Mouse (Mus musculus) spleen, postnatal 36 days (tissue): ENCODE measurements around the gene Epm2a.
"Not testable (repeated sequence)": the region's sequence is repeated elsewhere in the genome, so short reads cannot be mapped to it uniquely, and the experiment has no call there.

Source experiments
- DNase-seq, 2 experiments: peaks; one replicate each; pipeline ENCODE4 v3.0.0; 2022; ENCODE audit warnings: low spot score in 2 of 2, mixed read lengths in 1 of 2

Epm2a gene

GRCm38 (mm10) chr10:11343205-11344141, at the start of gene Epm2a:
Gene Epm2a (plus strand): TSS chr10:11343404.
- DNase-seq: peak; percentile 65 to 74

DNA sequence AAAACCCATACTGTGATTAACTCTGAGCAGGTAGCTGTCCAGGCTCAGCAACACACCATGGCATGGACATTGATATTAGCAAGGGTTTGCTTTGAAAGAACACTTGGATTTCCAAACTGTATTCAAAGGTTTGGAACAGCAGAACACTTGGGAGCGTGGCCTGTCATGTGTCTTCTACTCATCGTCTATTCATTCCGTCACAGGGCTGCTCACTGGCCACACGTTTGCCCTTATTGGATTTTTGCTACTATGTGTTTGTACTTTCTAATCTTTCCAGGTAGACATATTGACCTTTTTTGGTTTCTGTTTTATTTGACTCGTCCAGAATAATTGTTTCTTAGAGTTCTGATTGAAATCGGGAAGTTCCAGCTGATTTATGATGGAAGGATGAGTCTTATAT, 44.8 kb upstream of the Epm2a start:
- no peak for DNase-seq

GRCm38 (mm10) chr10:11305365-11306053, 37.7 kb upstream of the Epm2a start:
- no peak for DNase-seq

DNA sequence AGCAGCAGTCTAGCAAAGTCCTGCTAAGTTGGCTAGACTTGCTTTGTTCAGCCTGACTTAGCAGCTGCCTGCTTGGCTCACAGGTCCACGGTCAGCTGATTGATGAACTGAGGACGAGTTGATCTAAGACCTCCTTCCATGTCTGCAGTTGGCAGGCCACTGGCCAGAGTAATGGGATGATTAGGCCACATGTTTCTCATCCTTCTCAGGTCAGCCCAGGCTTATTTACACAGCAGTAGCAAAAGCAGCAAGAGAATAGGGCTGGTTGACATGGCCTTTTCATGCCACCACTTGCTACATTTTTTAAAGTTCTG, 37.2 kb upstream of the Epm2a start:
- no peak for DNase-seq

DNA sequence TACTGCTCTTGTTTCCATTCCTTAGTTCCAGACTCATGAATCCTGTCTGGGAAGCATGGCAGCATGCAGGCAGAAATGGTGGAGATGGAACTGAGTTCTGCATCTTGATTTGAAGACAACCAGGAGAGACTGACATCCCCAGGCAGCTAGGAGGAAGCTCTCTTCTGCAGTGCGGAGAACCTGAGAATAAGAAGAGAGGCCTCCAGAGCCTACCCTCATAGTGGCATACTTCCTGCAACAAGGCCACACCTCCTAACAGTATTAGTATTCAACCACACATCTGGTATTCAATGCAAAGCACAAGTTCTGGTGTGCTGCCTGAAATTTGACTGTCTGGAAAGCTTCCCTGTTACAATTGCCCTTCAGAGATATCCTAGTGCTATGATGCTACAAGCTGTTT, 33.3 kb upstream of the Epm2a start:
- DNase-seq: peak in 1 of 2 experiments; percentile 7

GRCm38 (mm10) chr10:11310481-11310880, 32.7 kb upstream of the Epm2a start:
- no peak for DNase-seq

DNA sequence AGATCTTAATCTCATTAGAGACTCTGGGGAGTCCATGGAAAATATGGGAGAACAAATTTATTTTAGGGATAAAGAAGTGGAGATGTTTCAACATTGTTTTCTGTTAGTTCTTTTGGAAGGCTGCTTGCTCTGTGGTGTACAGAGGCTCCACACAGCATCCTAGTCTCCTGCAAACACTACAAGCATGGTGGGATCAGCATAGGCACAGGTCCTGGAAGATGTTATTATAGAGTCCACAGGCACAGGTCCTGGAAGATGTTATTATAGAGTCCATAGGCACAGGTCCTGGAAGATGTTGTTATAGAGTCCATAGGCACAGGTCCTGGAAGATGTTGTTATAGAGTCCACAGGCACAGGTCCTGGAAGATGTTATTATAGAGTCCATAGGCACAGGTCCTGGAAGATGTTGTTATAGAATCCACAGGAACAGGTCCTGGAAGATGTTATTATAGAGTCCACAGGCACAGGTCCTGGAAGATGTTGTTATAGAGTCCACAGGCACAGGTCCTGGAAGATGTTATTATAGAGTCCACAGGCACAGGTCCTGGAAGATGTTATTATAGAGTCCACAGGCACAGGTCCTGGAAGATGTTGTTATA, 25.2 kb upstream of the Epm2a start:
- not testable (repeated sequence) for DNase-seq

DNA sequence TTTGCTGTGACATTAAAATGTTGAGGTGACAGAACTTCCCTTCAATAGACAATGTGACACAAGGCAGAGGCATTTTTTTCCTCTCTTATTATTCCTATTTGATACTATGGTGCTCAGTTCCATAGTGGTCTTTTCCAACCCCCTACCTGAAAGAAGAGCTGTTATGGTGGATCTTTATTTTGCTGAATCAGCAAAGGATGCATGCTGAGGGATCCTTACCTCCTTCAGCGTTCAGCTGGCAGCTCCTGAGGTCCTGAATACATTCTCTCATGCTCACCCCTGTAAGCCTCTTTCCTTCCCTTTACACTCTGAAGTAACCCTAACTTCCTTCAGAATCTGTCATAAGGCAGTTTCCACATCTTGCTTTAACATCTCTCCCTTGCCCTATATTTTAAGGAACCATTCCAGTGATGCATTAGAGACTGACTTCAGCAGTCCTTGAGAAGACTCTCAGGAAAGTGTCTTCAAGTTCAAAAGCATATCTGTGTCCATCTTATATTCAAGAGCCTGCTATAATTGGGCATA, 23.7 kb upstream of the Epm2a start:
- no peak for DNase-seq

DNA sequence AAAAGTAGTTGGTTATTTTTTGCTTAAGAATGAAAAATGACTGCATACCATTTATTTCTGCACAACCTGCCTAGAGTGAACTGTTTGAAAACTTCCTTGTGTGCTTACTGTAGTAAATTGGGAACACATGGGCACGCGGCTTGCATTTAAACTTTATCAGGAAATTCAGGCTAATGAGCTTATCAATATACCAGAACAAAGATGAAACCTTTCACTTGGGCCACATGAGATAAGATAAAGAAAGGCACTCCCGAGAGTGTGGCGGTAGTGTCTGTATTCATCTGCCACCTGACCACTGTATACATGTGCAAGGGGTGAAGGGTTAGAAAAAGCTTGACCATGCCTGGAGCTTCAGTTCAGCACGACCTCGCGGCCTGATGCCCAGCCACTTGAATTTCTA, 20.9 kb upstream of the Epm2a start:
- no peak for DNase-seq

DNA sequence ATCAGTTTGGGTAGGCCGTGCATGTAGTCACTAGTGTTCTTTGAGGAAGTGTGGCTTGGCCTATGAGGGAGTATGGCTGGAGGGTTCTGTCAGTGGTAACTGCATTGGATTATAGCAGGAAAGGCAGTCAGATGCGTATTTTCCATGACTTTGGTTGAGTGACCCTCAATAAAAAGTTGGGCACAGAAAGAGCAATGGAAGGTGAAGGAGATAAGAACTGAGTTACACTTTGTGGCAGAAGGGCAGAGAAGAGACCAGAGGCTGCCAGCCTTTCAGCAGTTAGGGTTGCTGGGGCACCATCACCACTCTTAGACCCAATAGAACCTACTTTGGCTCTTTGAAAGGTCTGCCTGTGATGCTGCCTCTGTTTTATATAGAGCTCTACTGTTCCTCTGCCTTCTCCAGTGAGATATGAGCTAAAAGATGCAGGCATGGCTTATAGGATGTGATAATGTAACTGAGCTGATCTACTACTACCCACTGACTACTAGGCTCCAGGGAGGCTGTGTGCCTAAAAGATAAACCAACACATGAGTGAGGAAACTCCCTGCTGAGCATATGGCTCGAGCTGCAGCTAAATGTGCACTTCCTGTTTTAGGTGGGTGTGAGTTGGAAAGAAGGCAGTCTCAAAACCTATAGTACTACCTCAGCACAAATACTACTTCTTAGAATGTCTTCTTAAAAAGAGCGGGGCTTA, 19.9 kb upstream of the Epm2a start:
- DNase-seq: peak; percentile 14 to 36

DNA sequence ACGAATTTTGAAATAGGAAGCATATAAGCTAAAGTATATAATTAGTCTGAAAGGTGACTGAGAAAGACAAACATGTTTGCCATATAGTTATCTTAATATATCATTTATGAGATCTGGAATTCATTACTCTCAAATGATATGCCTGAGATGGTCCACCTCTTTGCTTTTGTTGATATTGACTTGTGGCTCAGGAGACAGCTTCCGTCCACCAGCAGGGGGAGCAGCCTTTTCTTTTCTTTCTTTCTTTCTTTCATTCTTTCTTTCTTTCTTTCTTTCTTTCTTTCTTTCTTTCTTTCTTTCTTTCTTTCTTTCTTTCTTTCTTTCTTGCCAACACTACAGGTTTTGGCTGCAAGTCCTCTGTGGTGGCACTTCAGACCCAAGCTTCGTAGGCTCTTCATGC, 16.7 kb upstream of the Epm2a start:
- DNase-seq: no peak

DNA sequence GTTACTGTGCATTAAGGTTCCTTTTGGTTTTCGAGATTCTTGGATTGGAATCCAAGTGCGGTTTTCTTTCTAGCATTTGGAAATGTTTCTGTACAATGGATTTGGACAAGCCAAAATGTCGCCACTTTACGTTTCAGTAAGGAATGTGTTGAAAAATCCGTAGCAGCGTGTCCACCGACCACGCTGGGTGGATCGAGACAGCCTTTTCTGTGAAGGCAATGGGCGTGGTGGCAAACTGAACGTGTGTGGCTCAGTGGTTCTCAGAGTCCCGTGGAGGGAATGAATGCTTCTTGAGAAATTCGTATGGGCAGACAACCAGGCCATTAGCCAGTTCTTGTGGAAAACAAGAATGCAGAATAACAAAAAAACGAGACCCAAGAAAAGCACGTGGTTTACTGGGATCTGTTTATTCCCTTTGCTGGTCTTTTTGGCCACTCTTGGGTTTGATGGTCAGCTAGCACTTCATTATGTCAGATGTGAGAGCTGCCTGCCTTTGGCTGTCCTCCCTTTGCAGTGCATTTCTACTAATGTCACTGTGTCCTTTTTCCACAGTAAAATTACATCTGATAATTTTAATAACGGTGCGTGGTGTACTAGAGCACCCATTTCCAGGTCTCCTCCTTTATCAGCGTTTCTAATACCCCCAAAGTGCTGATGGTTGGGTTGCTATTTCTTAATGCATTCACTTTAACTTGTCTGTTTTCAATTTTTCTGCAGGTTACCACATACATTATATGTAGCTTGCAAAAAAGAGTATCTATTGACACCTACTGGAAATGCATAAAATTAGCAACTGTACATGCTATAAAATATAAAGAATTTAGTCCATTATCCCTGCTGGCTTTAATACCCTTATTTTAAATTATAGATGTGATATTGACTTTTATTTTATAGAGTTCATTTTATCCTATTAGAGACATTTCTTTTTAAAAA, 1.6 kb downstream of the Epm2a start:
- no peak for DNase-seq

DNA sequence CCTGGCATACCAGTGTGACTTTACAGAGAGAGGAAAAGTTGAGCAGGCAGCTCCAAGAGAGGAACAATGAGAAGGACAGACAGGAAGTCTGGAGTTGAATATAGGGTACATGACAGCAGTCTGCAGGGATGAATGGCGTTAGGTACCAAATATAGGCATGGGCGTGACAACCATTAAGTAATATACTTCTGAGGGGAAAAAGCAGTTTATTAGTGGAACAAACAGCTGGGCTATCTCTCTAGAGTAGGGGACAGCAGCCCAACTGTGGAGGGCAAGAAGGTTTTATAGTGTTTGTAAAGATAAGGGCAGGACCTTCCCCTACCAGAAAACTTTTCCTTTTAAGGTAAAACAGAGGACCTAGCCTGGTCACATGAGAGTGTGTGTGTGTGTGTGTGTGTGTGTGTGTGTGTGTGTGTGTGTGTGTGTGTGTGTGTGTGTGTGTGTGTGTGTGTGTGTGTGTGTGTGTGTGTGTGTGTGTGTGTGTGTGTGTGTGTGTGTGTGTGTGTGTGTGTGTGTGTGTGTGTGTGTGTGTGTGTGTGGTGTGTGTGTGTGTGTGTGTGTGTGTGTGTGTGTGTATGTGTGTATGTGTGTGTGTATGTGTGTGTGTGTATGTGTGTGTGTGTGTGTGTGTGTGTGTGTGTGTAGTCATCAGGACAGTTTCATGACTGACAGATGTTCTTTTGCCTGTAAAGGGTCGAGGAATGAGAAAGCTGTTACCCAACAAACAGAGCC, 7.2 kb downstream of the Epm2a start:
- not testable (repeated sequence) for DNase-seq

DNA sequence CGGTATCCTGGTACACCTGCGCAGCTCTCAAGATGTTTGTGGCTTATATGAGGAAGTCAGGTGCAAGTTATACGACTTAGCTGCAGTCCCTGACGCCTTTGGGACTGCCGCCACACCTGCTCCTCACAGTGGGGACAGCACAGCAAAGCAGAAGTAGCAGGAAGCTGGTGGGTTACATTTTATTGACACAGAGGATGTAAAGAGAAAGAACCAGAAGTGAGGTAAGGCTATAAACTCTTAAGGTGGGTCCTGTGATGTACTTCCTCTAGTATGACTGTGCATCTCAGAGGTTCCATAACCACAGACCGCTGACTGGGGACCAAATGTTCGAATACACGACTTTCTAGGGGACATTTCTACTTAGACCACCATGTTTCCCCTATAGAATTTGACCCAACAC, 11.4 kb downstream of the Epm2a start:
- DNase-seq: no peak

DNA sequence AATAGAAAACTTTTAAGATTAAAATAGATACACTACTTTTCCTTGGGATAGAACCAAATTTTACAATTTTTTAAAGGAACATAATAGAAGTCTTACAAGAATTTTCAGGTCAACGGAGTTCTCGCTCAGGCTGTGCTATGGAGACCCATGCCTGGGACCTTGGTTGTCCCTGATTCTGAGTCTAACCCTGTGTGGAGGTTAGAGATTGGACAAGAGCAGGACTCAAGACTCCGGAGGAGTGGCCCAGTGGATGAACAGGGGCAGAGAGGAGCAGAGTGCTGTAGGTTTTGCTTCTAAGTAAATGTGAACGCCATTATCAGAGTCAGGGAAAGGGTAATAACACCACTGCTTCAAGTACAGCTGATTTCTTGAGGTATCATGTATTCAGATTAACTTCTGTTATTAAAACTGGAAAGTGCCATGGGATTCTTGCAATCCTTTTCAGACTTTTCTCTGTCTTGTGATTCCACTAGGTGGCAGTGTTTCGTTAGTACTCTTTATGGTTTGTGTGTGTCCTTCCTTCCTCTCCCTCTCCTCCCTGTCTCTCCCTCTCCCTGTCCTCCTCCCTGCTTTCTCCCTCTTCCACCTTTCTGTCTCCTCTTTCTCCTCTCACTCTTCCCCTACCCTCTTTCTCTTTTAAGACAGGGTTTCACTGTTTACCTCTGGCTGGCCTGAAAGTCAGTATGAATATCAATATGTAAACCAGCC, 18.9 kb downstream of the Epm2a start:
- DNase-seq: peak in 1 of 2 experiments; percentile 6

GRCm38 (mm10) chr10:11362896-11363487, 19.8 kb downstream of the Epm2a start:
- DNase-seq: no peak

GRCm38 (mm10) chr10:11381302-11381701, 38.1 kb downstream of the Epm2a start:
- no peak for DNase-seq

- no peak for DNase-seq
These were observed 67.7 kb downstream of the Epm2a start for GRCm38 (mm10) chr10:11410926-11411325.

GRCm38 (mm10) chr10:11420071-11420470, 76.9 kb downstream of the Epm2a start:
- no peak for DNase-seq
